Mouse (Mus musculus): ENCODE data around the gene Wdr19.

Gene Wdr19

GRCm38 (mm10) chr5:65199346-65200128 is at the start of gene Wdr19:
Gene Wdr19 (plus strand): TSS chr5:65199696.
- peak; percentile 97 for DNase-seq (ENCODE audit: low spot score)

DNA sequence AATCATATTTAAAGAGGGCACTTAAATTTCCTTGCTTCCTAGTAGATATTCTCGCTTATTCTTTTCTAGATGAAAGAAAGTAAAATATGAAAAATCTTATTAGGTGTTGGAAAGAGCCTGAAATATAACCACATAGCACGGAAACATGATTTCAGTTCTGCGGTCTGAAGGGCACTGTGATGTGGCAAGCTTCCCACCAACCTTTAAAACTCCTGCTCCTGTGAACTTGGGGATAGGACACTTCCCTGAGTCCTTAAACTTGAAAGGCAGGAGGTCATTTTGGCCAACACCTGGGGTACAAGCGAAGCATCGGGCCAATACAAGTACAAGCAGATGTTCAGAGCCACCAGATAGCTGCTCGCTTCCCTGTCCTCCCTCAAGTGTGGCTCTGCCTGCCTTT is 49.8 kb upstream of the Wdr19 start:
- no peak for DNase-seq (ENCODE audit: low spot score)

GRCm38 (mm10) chr5:65150376-65150955 is 49.0 kb upstream of the Wdr19 start:
- no peak for DNase-seq (ENCODE audit: low spot score)

GRCm38 (mm10) chr5:65151276-65151675 is 48.2 kb upstream of the Wdr19 start:
- no peak for DNase-seq (ENCODE audit: low spot score)

DNA sequence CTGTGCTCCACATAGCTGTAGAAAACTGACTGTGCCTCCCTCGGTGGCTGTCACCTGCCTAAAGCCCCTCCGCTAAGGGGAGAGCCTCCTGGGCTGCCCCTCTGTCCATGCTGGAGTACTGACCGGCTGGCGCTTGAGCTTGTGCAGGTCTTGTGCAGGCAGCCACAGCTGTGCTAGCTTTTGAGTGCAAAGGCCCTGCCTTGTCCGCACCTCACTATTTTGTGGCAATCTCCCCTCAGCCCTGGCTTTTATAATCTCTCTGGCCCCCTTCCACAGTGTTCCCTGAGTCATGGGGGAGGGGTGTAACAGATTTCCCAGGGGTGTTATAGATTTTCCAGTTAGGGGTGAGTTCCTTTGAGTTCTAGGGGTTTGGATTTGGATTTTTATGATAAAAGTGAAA is 47.7 kb upstream of the Wdr19 start:
- DNase-seq (ENCODE audit: low spot score) = no peak

DNA sequence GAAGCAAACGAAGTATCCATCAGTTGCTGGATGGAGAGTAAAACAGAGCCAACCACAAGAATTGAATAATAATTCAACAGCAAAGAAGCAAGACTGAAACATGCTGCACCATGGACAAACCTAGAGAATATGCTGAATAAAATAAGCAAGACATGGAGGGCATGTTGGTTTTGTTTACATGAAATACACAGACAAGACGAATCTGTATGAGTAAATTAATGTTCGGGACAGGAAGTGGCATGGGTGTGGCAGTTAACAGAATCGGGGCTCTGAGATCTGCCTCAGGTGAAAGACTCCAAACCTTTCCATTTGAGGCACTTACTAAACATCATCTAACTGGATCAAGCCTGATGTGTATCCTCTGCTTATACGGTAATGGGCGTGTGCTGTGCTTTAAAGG is 45.2 kb upstream of the Wdr19 start:
- no peak for DNase-seq (ENCODE audit: low spot score)

- peak; percentile 28 for DNase-seq (ENCODE audit: low spot score)
Observed at GRCm38 (mm10) chr5:65156853-65157252, 42.6 kb upstream of the Wdr19 start.

- peak; percentile 19 for DNase-seq (ENCODE audit: low spot score)
Observed at GRCm38 (mm10) chr5:65157412-65158381, 41.8 kb upstream of the Wdr19 start.

GRCm38 (mm10) chr5:65158696-65159305 is 40.7 kb upstream of the Wdr19 start:
- DNase-seq (ENCODE audit: low spot score) = no peak

DNA sequence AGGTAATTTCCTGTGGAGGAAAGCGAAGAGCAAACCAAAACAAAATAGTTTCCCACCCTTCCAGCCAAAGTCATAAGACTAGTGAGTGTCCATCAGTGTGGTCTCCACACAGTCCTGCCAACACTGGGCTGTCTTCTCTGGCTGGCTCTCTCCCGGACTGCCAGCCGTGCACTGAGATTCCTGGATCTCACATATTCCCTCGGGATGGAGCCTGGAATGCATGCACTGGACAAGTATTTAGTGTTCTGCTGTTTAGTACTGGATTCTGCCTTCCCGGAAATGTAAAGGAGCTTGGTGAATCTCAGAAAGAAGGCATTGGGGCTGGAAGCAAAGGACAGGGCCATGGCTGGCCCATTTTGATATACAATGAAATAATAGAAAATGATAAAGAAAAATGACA is 36.5 kb upstream of the Wdr19 start:
- DNase-seq (ENCODE audit: low spot score) = no peak

DNA sequence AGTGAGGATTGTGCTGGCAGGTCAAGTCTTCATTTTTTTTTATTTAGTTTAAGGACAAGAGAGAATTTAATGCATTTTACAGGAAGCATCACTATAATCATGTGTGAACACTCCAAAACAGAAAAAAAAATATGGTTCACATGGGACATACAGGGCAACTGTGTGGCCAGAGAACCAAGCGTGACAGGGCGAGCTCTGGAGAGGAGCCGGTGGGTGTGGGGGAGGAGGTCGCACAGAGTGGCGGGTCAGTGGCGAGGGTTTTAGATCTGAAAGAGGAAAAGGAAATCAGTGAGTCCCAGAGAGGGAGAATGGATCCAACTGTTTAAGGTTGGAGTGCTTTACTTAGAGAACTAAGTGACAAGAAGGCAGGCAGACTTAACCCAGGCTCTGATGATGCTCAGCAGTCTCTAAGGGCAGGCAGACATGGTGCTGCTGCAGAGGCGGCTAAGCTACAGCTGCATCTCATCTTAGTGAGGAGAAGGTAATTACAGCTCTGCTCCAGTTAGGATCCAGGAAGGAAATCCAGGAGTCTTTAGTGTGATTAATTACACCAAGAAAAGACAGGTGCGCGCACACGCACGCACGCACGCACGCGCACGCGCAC is 35.9 kb upstream of the Wdr19 start:
- no peak for DNase-seq (ENCODE audit: low spot score)

- DNase-seq (ENCODE audit: low spot score) = no peak
Observed at GRCm38 (mm10) chr5:65170206-65170605, 29.3 kb upstream of the Wdr19 start.

GRCm38 (mm10) chr5:65175035-65175917 is 24.2 kb upstream of the Wdr19 start:
- DNase-seq (ENCODE audit: low spot score) = no peak

- no peak for DNase-seq (ENCODE audit: low spot score)
Observed at GRCm38 (mm10) chr5:65175918-65176484, 23.5 kb upstream of the Wdr19 start.

GRCm38 (mm10) chr5:65177026-65177514 is 22.4 kb upstream of the Wdr19 start:
- DNase-seq (ENCODE audit: low spot score) = peak; percentile 42

- DNase-seq (ENCODE audit: low spot score) = no peak
Observed at GRCm38 (mm10) chr5:65178477-65178876, 21.0 kb upstream of the Wdr19 start.

DNA sequence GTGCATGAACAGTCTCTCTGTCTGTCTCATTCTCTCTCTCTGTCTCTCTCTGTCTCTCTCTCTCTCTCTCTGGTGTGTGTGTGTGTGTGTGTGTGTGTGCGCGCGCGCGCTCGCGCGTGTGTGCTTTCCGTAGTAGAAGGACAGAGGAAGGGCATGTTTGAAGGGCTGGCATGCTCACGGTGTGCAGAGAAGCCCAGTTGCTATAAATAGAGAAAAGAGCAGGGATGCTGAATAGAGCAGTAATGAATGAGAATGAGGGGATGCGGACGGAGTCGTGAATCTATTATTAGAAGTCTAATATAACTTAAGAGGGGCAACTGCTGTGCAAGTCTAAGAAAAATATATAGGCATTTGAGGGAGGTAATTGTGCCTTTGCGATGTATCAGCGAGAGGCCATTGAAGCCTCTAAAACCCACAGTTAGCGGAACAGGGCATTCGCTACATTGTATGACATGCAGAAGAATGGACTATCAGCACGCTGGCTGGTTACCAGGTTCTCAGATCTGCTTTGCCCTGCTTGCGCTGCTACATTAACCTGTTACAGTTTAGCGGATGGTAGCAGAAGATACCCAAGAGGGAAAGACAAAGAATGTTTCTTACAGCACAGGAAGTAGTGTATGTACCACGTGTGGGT is 18.2 kb upstream of the Wdr19 start:
- no peak for DNase-seq (ENCODE audit: low spot score)

DNA sequence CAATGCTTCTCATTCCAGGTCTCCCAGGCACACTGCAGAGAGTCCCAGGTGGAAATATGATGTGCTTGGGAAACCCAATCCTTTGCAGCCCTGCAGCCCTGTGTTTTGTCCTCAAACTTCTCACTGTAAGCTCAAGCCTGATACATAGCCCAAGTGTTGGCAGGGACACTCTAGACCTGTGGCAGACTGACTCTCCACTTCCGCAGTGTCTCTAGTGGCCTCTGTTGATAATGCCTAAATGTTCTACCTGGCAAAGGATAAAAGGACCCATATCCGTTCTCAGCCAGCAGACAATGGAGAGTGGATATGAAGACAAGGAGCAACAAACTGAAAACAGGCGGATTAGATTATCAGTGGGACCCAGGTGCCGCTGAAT is 17.7 kb upstream of the Wdr19 start:
- DNase-seq (ENCODE audit: low spot score) = no peak

DNA sequence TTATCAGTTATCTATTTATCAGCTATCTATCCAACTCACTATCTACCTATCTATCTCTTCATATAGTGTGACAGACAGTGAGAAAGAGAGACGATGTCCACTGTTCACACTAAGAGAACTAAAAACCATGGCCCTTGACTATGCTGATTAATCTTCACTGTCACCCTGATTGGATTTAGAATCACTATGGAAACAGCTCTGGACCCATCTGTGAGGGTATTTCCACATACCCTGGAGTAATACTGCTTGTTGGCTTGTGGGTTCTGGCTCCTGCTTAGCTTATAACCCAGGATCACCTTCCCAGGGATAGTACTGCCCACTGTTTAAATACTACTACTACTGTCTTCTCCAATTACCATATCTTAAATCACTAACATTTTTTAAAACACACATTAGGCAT is 17.2 kb upstream of the Wdr19 start:
- no peak for DNase-seq (ENCODE audit: low spot score)

- DNase-seq (ENCODE audit: low spot score) = no peak
Observed at GRCm38 (mm10) chr5:65191601-65192000, 7.9 kb upstream of the Wdr19 start.

All from ovary, postnatal 36 days (tissue).